ENCODE assay signal across 9 mouse cellular contexts in genomic region chr9:27203134-27203533, GRCm38 (mm10). TPM values are rescaled to one million over a fixed set of nuclear protein-coding genes. Genes with fewer than 3 reads are reported as not detected.
DNase-seq lines count a peak whose midpoint lies in the region; ATAC-seq and TF ChIP-seq lines count a peak whose summit lies in the region.
"Had no signal": no experiment of that assay in that cellular context is flagged by ENCODE, and none has a peak within 500 bp of the region (broad histone marks: within the 10 kb centered on the region; RNA-seq: fewer than 3 reads in every experiment).

No protein-coding gene starts in this region.

- TF ChIP-seq CTCF in kidney, adult 2 months (conservative IDR thresholded peaks at IDR 0.05; ENCODE audit: insufficient read depth, insufficient read length, low read depth, low read length): no peak

- ATAC-seq in embryonic facial prominence, embryonic 15.5 days (ENCODE audit: insufficient number of reproducible peaks, low FRiP score, low TSS enrichment, low read depth): peak; percentile 65; the same call in 1 of the 2 replicates
- no peak for ATAC-seq in activated CD4-positive, CD25-positive, alpha-beta regulatory T cell, adult 4 months

- no peaks in the 10 kb centered on the region for H3K9me3 ChIP-seq in embryonic facial prominence, embryonic 15.5 days (replicated peaks)
- H3K9me3 ChIP-seq in limb, embryonic 10.5 days (replicated peaks): no peaks in the 10 kb centered on the region

- H3K9ac ChIP-seq in embryonic facial prominence, embryonic 15.5 days: no peak overlapping the region

- TF ChIP-seq POLR2A in kidney, adult 2 months (IDR thresholded peaks at IDR 0.05; ENCODE audit: low read depth, low read length): no peak

- peaks cover 4% of the 10 kb centered on the region; the same call in 1 of the 2 replicates for H3K4me1 ChIP-seq in embryonic facial prominence, embryonic 15.5 days
- no peaks in the 10 kb centered on the region; the same call in 1 of the 2 replicates for H3K4me1 ChIP-seq in kidney, adult 2 months (ENCODE audit: control insufficient read depth, insufficient read depth, low read length)
- H3K4me1 ChIP-seq in limb, embryonic 10.5 days: peaks cover 9% of the 10 kb centered on the region

- H3K27ac ChIP-seq in embryonic facial prominence, embryonic 15.5 days (replicated peaks): no peak overlapping the region
- H3K27ac ChIP-seq in kidney, adult 2 months (ENCODE audit: insufficient read depth, low read depth, low read length): no peak overlapping the region
- peak overlapping the region; percentile 50 for H3K27ac ChIP-seq in limb, embryonic 10.5 days
- H3K27ac ChIP-seq: macrophage had no signal

- H3K4me3 ChIP-seq in embryonic facial prominence, embryonic 15.5 days (replicated peaks): no peak overlapping the region
- no peak overlapping the region for H3K4me3 ChIP-seq in kidney, adult 2 months (ENCODE audit: insufficient read depth, low read depth, low read length)
- H3K4me3 ChIP-seq in limb, embryonic 10.5 days: no peak overlapping the region

- H3K4me2 ChIP-seq in embryonic facial prominence, embryonic 15.5 days (replicated peaks): no peak overlapping the region

- DNase-seq in cerebellum, adult 11-12 months: peak; percentile 32
- DNase-seq in cerebellum, postnatal 25 days: no peak
- peak; percentile 50 for DNase-seq in kidney, adult 2 months
- peak; percentile 75 for DNase-seq in limb, embryonic 10.5 days (ENCODE audit: low spot score)
- peak; percentile 77 to 79 for DNase-seq in right cerebral cortex, postnatal 36 days (ENCODE audit: low spot score in 2 of 2)
- no peak for DNase-seq in gastrocnemius, postnatal 4 days (ENCODE audit: low spot score in 2 of 2)

- H3K36me3 ChIP-seq in embryonic facial prominence, embryonic 15.5 days: no peaks in the 10 kb centered on the region
- no peaks in the 10 kb centered on the region for H3K36me3 ChIP-seq in kidney, adult 2 months (ENCODE audit: control insufficient read depth, insufficient read depth, low read length)
- no peaks in the 10 kb centered on the region for H3K36me3 ChIP-seq in limb, embryonic 10.5 days

- no peaks in the 10 kb centered on the region for H3K27me3 ChIP-seq in embryonic facial prominence, embryonic 15.5 days
- no peaks in the 10 kb centered on the region for H3K27me3 ChIP-seq in kidney, adult 2 months (replicated peaks; ENCODE audit: control insufficient read depth, insufficient read depth, low read length)
- peaks cover 3% of the 10 kb centered on the region; the same call in 1 of the 2 replicates for H3K27me3 ChIP-seq in limb, embryonic 10.5 days (ENCODE audit: low read depth, poor library complexity, severe bottlenecking)

- WGBS in embryonic facial prominence, embryonic 15.5 days: 15% methylated on average over 2 of the region's 2 CpGs
- WGBS in kidney, adult 2 months: 32% methylated on average over 2 of the region's 2 CpGs
- 12% methylated on average over 2 of the region's 2 CpGs for WGBS in limb, embryonic 10.5 days

RNA-seq across cellular contexts. Expression of gene Jam3, which starts 47.9 kb away (rescaled TPM):
- polyA plus RNA-seq in embryonic facial prominence, embryonic 15.5 days (2015; fragmentation: Nextera tagmentation; extraction: Ambion mirVana): 94.7 and 104 TPM in 2 replicates
- 35.5 and 37.1 TPM in 2 replicates for polyA plus RNA-seq in kidney, adult 2 months (2012; rRNA removed)
- 82.4 and 97.9 TPM in 2 replicates for polyA plus RNA-seq in limb, embryonic 10.5 days (2016; fragmentation: Nextera tagmentation; extraction: Ambion mirVana)
- polyA plus RNA-seq in activated CD4-positive, CD25-positive, alpha-beta regulatory T cell, adult 4 months (2017; shearing (Covaris generic)): under 1 TPM in 1 of 2 experiments, not detected in 1; 0.56 TPM
- total RNA-seq in gastrocnemius, postnatal 4 days (2021): 10 to 100 TPM; 52.0 to 55.6 TPM
- polyA plus RNA-seq: macrophage had no signal

Comparison
In these comparisons a context has a peak if more than half of its experiments do, and no peak if none do; other contexts are left out.
1. DNase-seq: peak in cerebellum, adult 11-12 months (single experiment), kidney, adult 2 months (single experiment), limb, embryonic 10.5 days (single experiment) and right cerebral cortex, postnatal 36 days (2 of 2); none in cerebellum, postnatal 25 days (0 of 2) and gastrocnemius, postnatal 4 days (0 of 2).
2. RNA of gene Jam3, which starts 47.9 kb away (polyA plus RNA-seq): 82.4 to 97.9 TPM in limb, embryonic 10.5 days, 94.7 to 104 TPM in embryonic facial prominence, embryonic 15.5 days and 35.5 to 37.1 TPM in kidney, adult 2 months; 0.56 TPM in activated CD4-positive, CD25-positive, alpha-beta regulatory T cell, adult 4 months; every median in the first group is over 10 times any median in the second.